Mouse (Mus musculus): ENCODE data around the gene Lmx1b.
A peak's percentile ranks its signal among the peaks of the same experiment; 100 is the strongest.

Lmx1b gene

GRCm38 (mm10) chr2:33640171-33640721, at the start of gene Lmx1b:
Lmx1b (minus strand) TSS chr2:33640511.
- DNase-seq (ENCODE audit: low read depth, low spot score), result peak; percentile 34

GRCm38 (mm10) chr2:33689880-33690462, 49.7 kb upstream of the Lmx1b start:
- peak; percentile 69 for DNase-seq (ENCODE audit: low read depth, low spot score)

GRCm38 (mm10) chr2:33689155-33689879, 49.0 kb upstream of the Lmx1b start:
- DNase-seq (ENCODE audit: low read depth, low spot score), result no peak

- DNase-seq (ENCODE audit: low read depth, low spot score), result no peak
Measured at GRCm38 (mm10) chr2:33683594-33683993, 43.3 kb upstream of the Lmx1b start.

- DNase-seq (ENCODE audit: low read depth, low spot score), result no peak
Measured at GRCm38 (mm10) chr2:33683095-33683494, 42.8 kb upstream of the Lmx1b start.

GRCm38 (mm10) chr2:33682219-33682618, 41.9 kb upstream of the Lmx1b start:
- DNase-seq (ENCODE audit: low read depth, low spot score), result peak; percentile 41

GRCm38 (mm10) chr2:33678950-33679654, 38.8 kb upstream of the Lmx1b start:
- no peak for DNase-seq (ENCODE audit: low read depth, low spot score)

- no peak for DNase-seq (ENCODE audit: low read depth, low spot score)
Measured at GRCm38 (mm10) chr2:33672701-33673472, 32.6 kb upstream of the Lmx1b start.

- DNase-seq (ENCODE audit: low read depth, low spot score), result no peak
Measured at GRCm38 (mm10) chr2:33668741-33669140, 28.4 kb upstream of the Lmx1b start.

- DNase-seq (ENCODE audit: low read depth, low spot score), result peak; percentile 76
Measured at GRCm38 (mm10) chr2:33666388-33666945, 26.2 kb upstream of the Lmx1b start.

- peak; percentile 41 for DNase-seq (ENCODE audit: low read depth, low spot score)
Measured at GRCm38 (mm10) chr2:33665363-33666058, 25.2 kb upstream of the Lmx1b start.

GRCm38 (mm10) chr2:33664661-33665060, 24.4 kb upstream of the Lmx1b start:
- DNase-seq (ENCODE audit: low read depth, low spot score), result no peak

- DNase-seq (ENCODE audit: low read depth, low spot score), result no peak
Measured at GRCm38 (mm10) chr2:33659288-33659629, 18.9 kb upstream of the Lmx1b start.

GRCm38 (mm10) chr2:33658602-33659287, 18.4 kb upstream of the Lmx1b start:
- no peak for DNase-seq (ENCODE audit: low read depth, low spot score)

- DNase-seq (ENCODE audit: low read depth, low spot score), result peak; percentile 84
Measured at GRCm38 (mm10) chr2:33652517-33653198, 12.3 kb upstream of the Lmx1b start.

GRCm38 (mm10) chr2:33649371-33649770, 9.1 kb upstream of the Lmx1b start:
- DNase-seq (ENCODE audit: low read depth, low spot score), result no peak

GRCm38 (mm10) chr2:33648894-33649293, 8.6 kb upstream of the Lmx1b start:
- DNase-seq (ENCODE audit: low read depth, low spot score), result no peak

- DNase-seq (ENCODE audit: low read depth, low spot score), result no peak
Measured at GRCm38 (mm10) chr2:33646283-33646550, 5.9 kb upstream of the Lmx1b start.

- no peak for DNase-seq (ENCODE audit: low read depth, low spot score)
Measured at GRCm38 (mm10) chr2:33645538-33646282, 5.4 kb upstream of the Lmx1b start.
